Mouse (Mus musculus) kidney, embryonic 14.5 days (tissue): ENCODE results near the gene Fam92a. TPM values are rescaled to one million over a fixed set of nuclear protein-coding genes. Genes with fewer than 3 reads are reported as not detected.
"Not testable (repeated sequence)": the region's sequence is repeated elsewhere in the genome, so short reads cannot be mapped to it uniquely, and the experiment has no call there.

Experiments used
- ATAC-seq: fragments of 200-750 bp; cut with Nextera tagmentation; 2 replicates; pipeline ENCODE4 v1.8.0; 2017; ENCODE audit warnings: moderate number of reproducible peaks, mild to moderate bottlenecking, moderate TSS enrichment, moderate library complexity; ENCODE audit not compliant: low FRiP score, low TSS enrichment
- H3K27ac ChIP-seq: fragments of 300-500 bp; sonication (generic); 2 replicates; pipeline ENCODE4 v1.5.1; 2014; ENCODE audit warnings: low read depth, mild to moderate bottlenecking, low read length, moderate library complexity, mixed read lengths
- H3K27me3 ChIP-seq: fragments of 300-500 bp; sonication (generic); 2 replicates; pipeline ENCODE4 v1.6.1; 2014; ENCODE audit warnings: mild to moderate bottlenecking, low read length; ENCODE audit not compliant: control insufficient read depth, insufficient read depth
- H3K36me3 ChIP-seq: fragments of 300-500 bp; sonication (generic); 2 replicates; pipeline ENCODE4 v1.6.1; 2014; ENCODE audit warnings: low read length, mixed read lengths; ENCODE audit not compliant: control insufficient read depth, insufficient read depth
- H3K4me1 ChIP-seq: fragments of 300-500 bp; sonication (generic); 2 replicates; pipeline ENCODE4 v1.6.1; 2014; ENCODE audit warnings: low read length, mixed read lengths; ENCODE audit not compliant: control insufficient read depth, insufficient read depth
- H3K4me2 ChIP-seq: fragments of 300-500 bp; sonication (generic); replicated peaks from 2 replicates; pipeline ENCODE4 v1.6.1; 2014; ENCODE audit warnings: low read depth, mild to moderate bottlenecking, low read length
- H3K4me3 ChIP-seq: fragments of 300-500 bp; sonication (generic); 2 replicates; pipeline ENCODE4 v1.5.1; 2014; ENCODE audit warnings: mild to moderate bottlenecking, low read length
- H3K9ac ChIP-seq: fragments of 300-500 bp; sonication (generic); 2 replicates; pipeline ENCODE4 v1.6.1; 2014; ENCODE audit warnings: low read depth, mild to moderate bottlenecking, low read length, moderate library complexity
- H3K9me3 ChIP-seq: fragments of 300-500 bp; sonication (generic); 2 replicates; pipeline ENCODE4 v1.6.1; 2016; ENCODE audit warnings: low read length; ENCODE audit not compliant: control insufficient read depth
- WGBS: fragments of 180-500 bp; shearing (Covaris S2); extraction: QIAGEN DNeasy Blood & Tissue Kit; methylation state at CpG from one replicate; pipeline ENCODE4 v1.1.7; 2014; 5-methylcytosine and 5-hydroxymethylcytosine counted together
- polyA plus RNA-seq: library from polyadenylated mRNA; unstranded; fragments of >200 nt; fragmentation: Nextera tagmentation; extraction: Ambion mirVana; gene quantifications from 2 replicates; pipeline ENCODE4 v1.2.1, GENCODE M21; 2014

The Fam92a gene
- 98.7 and 129 TPM in 2 replicates for polyA plus RNA-seq

DNA sequence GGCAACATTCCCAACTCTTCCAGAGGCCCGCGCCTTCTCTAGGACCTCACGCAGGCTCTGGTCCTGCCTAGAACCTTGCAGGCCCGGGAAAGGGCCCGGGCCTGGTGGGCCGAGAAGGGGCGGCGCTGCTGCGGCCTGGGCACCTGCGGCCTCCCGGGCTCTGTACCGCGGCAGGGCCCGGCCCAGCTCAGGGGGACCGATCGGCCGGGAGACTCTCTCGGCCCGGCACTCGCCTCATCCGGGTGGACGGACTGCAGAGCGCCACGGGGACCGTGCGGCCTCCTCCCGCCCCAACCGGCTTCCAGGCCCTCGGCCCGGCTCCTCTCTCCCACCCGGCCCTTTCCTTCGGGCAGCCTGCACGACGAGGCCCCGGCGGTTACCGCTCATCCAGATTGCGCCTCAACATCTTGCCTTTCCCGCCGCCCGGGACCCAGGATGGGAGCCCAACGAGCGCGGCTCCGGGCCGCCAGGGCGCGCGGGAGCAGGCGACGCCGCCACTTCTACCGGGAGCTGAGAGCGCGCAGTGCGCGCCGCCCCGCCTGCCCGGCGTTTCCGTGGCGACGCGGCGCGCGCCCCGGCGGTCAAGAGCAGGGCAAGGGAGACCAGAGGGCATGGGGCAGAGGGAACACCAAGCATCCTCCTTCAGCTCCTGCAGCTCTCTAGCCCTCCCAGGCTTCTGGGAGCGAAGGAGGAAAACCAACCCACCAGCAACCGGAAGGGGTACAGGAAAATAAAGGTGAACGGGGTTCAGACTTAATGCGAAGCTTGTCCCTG, at the start of gene Fam92a:
Gene Fam92a (minus strand): TSS at position 698 of the 774 bp plus-strand sequence.
- peak; percentile 94 for ATAC-seq

DNA sequence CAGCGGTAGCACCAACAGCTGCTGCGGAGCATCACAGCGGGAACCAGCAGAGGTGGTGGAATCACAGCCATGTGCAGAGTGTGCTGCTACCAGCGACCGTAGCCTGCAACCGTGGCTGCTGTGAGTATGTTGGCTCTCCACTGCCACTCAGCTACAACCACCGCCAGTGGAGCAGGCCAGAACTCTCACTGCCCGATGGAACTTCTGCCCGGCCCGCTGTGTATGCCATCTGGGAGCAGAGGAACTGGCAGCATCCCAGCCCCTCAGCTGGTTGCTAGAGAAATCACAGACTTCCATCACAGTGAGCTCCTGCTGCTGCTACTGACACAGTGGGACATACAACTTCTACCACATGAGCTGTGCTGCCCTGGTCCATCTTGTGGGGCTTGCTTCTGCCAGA, 7.2 kb upstream of the Fam92a start:
- Histone ChIP-seq H3K36me3 (no peaks in the 10 kb centered on the region), H3K9me3 (no peaks in the 10 kb centered on the region), H3K27ac (no peak overlapping the region), H3K4me1 (no peaks in the 10 kb centered on the region), H3K4me2 (no peak overlapping the region), H3K9ac (no peak overlapping the region), H3K27me3 (no peaks in the 10 kb centered on the region), H3K4me3 (no peak overlapping the region)
- no peak for ATAC-seq
- WGBS = 90% methylated on average over 10 of the region's 10 CpGs

More for the DNA sequence above, at the start of gene Fam92a:
- Histone ChIP-seq H3K9ac (peak within 1 kb of the TSS; percentile 98), H3K4me1 (no peaks in the 10 kb centered on the region), H3K36me3 (peaks cover 20% of the 10 kb centered on the region), H3K27ac (peak within 1 kb of the TSS; percentile 88), H3K4me2 (peak within 1 kb of the TSS; percentile 59), H3K9me3 (no peaks in the 10 kb centered on the region), H3K27me3 (no peaks in the 10 kb centered on the region), H3K4me3 (peak within 1 kb of the TSS; percentile 83)
- WGBS = 1% methylated on average over 74 of the region's 74 CpGs

DNA sequence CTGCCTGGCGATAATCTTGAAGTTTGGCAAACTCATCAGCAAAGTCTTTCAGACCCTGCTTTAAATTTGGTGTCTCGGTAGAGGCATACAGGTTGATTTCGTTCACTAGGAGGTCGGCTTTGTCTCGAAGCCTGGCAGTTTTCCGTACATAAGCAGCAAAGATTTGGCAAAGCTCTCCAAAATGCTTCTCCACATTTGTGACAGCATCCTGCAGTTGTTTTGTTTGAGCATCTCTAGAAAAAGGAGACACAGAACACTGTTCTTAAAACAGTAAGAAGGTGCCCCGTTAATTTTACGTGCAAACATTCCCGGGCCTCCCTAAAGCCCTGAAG, 863 bp downstream of the Fam92a start:
- no peak for ATAC-seq
- H3K4me1 ChIP-seq = no peaks in the 10 kb centered on the region
- WGBS = 14% methylated on average over 9 of the region's 9 CpGs
- H3K9ac ChIP-seq = peak overlapping the region; percentile 98
- peak overlapping the region; percentile 83 for H3K4me3 ChIP-seq
- H3K9me3 ChIP-seq = no peaks in the 10 kb centered on the region
- peaks cover 25% of the 10 kb centered on the region for H3K36me3 ChIP-seq
- peak overlapping the region; percentile 88 for H3K27ac ChIP-seq
- H3K27me3 ChIP-seq = no peaks in the 10 kb centered on the region
- H3K4me2 ChIP-seq = peak overlapping the region; percentile 59

DNA sequence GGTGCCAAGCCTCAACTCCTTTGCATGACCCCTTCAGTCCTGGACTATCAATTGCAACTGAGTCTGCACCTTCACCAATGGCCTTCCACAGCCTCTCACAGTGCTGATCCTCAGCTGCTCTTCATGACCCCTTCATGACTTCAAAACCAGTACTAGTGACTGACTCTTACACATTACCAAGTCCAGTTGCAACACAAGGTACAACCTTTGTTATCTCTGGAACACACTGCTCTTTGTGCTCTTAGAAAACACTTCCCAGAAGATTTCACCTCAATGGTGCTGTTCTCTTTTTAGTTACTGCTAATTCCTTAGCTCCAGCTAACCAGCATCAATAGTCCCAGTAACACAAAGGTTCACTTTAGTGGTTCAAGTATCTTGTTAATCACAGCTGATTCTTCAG, 24.2 kb downstream of the Fam92a start:
- Histone ChIP-seq H3K9ac (no peak overlapping the region), H3K4me3 (no peak overlapping the region), H3K27me3 (no peaks in the 10 kb centered on the region), H3K4me1 (no peaks in the 10 kb centered on the region), H3K27ac (no peak overlapping the region), H3K4me2 (no peak overlapping the region), H3K36me3 (peaks cover 6% of the 10 kb centered on the region; the same call in 1 of the 2 replicates), H3K9me3 (no peaks in the 10 kb centered on the region)
- no peak for ATAC-seq

DNA sequence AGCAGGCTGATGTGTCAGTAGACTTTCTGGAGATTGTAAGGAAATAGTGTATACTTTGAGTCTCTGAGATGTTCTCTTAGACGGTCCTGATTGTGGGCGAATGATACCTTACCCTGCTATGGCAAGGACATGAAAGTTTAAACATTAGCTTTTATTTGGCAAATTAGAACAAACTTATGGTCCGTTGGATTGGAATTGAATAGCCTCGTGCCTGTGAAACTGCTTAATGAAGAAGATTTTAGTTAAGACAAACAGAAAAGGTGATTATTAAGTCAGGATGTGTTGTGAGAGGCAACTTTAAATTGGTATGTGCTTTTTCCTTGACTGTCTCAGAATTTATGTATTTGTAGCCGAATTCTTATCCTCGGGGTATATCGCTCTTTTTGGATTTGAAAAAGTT, 30.3 kb downstream of the Fam92a start:
- H3K27me3 ChIP-seq, ATAC-seq, H3K9me3 ChIP-seq, H3K4me1 ChIP-seq, H3K4me2 ChIP-seq, H3K4me3 ChIP-seq, H3K36me3 ChIP-seq, H3K27ac ChIP-seq, H3K9ac ChIP-seq: not testable (repeated sequence)
- WGBS = 93% methylated on average over 6 of the region's 7 CpGs

DNA sequence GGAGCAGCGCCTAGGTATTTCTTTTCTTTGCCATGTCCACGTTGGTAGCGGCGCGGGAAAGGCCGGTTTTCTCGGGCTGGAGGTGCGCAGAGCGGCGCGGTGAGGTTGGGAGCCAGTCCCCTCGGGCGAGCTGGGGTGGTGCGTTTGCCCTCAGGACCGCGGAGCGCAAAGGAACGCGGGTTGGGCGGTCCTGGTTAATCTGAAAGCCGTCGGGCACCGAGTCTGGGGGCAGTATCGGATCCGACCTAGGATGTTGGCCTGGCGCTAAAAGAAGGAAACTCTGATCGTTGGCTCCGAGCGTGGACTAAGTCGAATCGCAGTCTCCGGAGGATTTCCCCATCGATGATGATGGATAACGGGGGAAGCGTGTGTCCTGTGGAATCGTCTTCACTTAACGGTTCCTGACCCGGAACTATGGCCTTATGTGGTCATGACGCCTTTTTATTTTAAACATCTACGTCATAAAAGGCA, 31.2 kb downstream of the Fam92a start:
- 14% methylated on average over 23 of the region's 40 CpGs for WGBS
- not testable (repeated sequence) for H3K9me3 ChIP-seq, H3K9ac ChIP-seq, H3K4me1 ChIP-seq, H3K27me3 ChIP-seq, H3K27ac ChIP-seq, H3K36me3 ChIP-seq
- peak overlapping the region; percentile 30 for H3K4me3 ChIP-seq
- ATAC-seq = peak; percentile 92
- peak overlapping the region; percentile 24 for H3K4me2 ChIP-seq

DNA sequence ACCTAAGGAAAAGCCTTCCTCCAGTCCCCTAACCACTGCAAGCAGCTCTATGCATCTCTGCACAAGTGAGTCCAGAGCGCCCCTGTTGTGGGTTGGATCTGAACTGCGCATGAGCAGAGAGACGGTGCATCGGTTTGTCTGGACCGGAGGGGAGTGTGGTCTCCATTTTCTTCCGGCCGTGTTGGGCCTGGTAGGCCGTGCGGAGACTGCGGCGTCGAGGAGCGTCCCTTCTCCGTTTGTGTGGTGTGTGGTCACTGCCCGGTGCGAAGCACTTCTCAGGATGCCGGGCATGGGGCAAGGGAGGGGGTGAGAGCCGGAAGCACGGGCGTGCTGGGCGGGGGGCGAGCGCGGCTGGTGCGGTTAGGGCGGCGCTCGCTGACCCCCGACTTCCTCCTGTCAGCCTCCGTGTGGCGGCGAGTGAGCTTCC, 31.7 kb downstream of the Fam92a start, which contains the start of gene Rbm12b1:
Gene Rbm12b1 (plus strand): TSS at position 124 of the 427 bp plus-strand sequence.
- peak; percentile 97 for ATAC-seq
- Histone ChIP-seq H3K9ac (peak within 1 kb of the TSS; percentile 23; the same call in 1 of the 2 replicates), H3K4me2 (peak within 1 kb of the TSS; percentile 31), H3K4me3 (peak within 1 kb of the TSS; percentile 30)
- not testable (repeated sequence) for H3K9me3 ChIP-seq, H3K4me1 ChIP-seq, H3K36me3 ChIP-seq, H3K27ac ChIP-seq, H3K27me3 ChIP-seq
- 9% methylated on average over 21 of the region's 32 CpGs for WGBS

Other genes starting within 250 kb of the Fam92a start
- 0.14 and 0.50 TPM in 2 replicates for gene Gm10604, start 190.8 kb downstream of the Fam92a start, polyA plus RNA-seq
- gene Rbm12b2, start 82.6 kb downstream of the Fam92a start, polyA plus RNA-seq = 10.9 and 13.8 TPM in 2 replicates
- 2.8 and 5.4 TPM in 2 replicates for gene Rbm12b1, start 31.8 kb downstream of the Fam92a start, polyA plus RNA-seq